12 mouse cellular contexts compared by ENCODE assay signal in the genomic region with DNA sequence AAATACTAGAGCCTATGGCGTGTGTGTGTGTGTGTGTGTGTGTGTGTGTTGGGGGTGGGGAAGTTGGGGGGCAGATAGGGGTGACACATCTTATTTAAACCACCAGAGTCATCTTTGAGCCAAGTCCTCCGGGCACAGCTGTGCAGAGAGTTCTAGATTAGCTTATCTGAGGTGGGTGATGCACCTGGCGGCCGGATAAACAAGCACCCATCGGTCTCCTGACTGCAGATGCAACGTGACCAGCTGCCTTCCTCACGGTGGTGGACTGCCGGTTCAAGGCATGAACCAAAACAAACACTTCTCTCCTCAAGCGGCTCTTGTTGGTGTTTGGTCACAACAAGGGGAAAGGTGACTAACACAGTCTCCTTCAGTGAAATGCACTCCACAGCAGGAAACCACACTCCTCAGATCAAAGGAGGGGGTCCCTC. TPM values are rescaled to one million over a fixed set of nuclear protein-coding genes. Genes with fewer than 3 reads are reported as not detected.
DNase-seq lines count a peak whose midpoint lies in the region; ATAC-seq and TF ChIP-seq lines count a peak whose summit lies in the region.
"Had no signal": no experiment of that assay in that cellular context is flagged by ENCODE, and none has a peak within 500 bp of the region (broad histone marks: within the 10 kb centered on the region; RNA-seq: fewer than 3 reads in every experiment).

No protein-coding gene starts in this region.

- 14% methylated on average over 9 of the region's 9 CpGs for WGBS in liver, embryonic 16.5 days (ENCODE audit: insufficient replicate concordance)
- 11% methylated on average over 9 of the region's 9 CpGs for WGBS in spleen, adult 2 months
- WGBS in hindbrain, embryonic 11.5 days: 70% methylated on average over 9 of the region's 9 CpGs

- H3K9me3 ChIP-seq in liver, embryonic 16.5 days (replicated peaks; ENCODE audit: control insufficient read depth, low read length): no peaks in the 10 kb centered on the region
- no peaks in the 10 kb centered on the region for H3K9me3 ChIP-seq in hindbrain, embryonic 11.5 days (ENCODE audit: control insufficient read depth, low read length)
- H3K9me3 ChIP-seq: embryonic facial prominence, embryonic 13.5 days; heart, embryonic 13.5 days had no signal

- H3K27ac ChIP-seq in liver, embryonic 16.5 days (ENCODE audit: low read length): peak overlapping the region; percentile 54
- H3K27ac ChIP-seq in spleen, adult 2 months (ENCODE audit: insufficient read depth, low read length): no peak overlapping the region
- no peak overlapping the region for H3K27ac ChIP-seq in hindbrain, embryonic 11.5 days (ENCODE audit: low read depth, low read length)
- H3K27ac ChIP-seq: embryonic facial prominence, embryonic 13.5 days; heart, embryonic 13.5 days; macrophage had no signal

- H3K27me3 ChIP-seq in liver, embryonic 16.5 days (ENCODE audit: control insufficient read depth, insufficient read depth, low read depth, low read length): no peaks in the 10 kb centered on the region
- H3K27me3 ChIP-seq in spleen, adult 2 months (ENCODE audit: control insufficient read depth, insufficient read depth, low read length): no peaks in the 10 kb centered on the region
- no peaks in the 10 kb centered on the region for H3K27me3 ChIP-seq in hindbrain, embryonic 11.5 days (ENCODE audit: control insufficient read depth, insufficient read depth, low read length)
- H3K27me3 ChIP-seq: embryonic facial prominence, embryonic 13.5 days; heart, embryonic 13.5 days had no signal

- H3K4me1 ChIP-seq in liver, embryonic 16.5 days (ENCODE audit: control insufficient read depth, low read depth, low read length): peaks cover 23% of the 10 kb centered on the region
- H3K4me1 ChIP-seq in spleen, adult 2 months (ENCODE audit: control insufficient read depth, insufficient read depth, insufficient read length): peaks cover 7% of the 10 kb centered on the region; the same call in 1 of the 2 replicates
- no peaks in the 10 kb centered on the region for H3K4me1 ChIP-seq in hindbrain, embryonic 11.5 days (replicated peaks; ENCODE audit: control insufficient read depth, insufficient read depth, low read length)
- H3K4me1 ChIP-seq: embryonic facial prominence, embryonic 13.5 days had no signal

- intact Hi-C loops in left cerebral cortex, postnatal 25 days (cut with DNase I): no loop called here

- H3K36me3 ChIP-seq in liver, embryonic 16.5 days (ENCODE audit: control insufficient read depth, insufficient read depth): no peaks in the 10 kb centered on the region
- H3K36me3 ChIP-seq in spleen, adult 2 months (ENCODE audit: control insufficient read depth, insufficient read depth, low read length): no peaks in the 10 kb centered on the region
- no peaks in the 10 kb centered on the region for H3K36me3 ChIP-seq in hindbrain, embryonic 11.5 days (ENCODE audit: control insufficient read depth, insufficient read depth, low read length)
- H3K36me3 ChIP-seq: embryonic facial prominence, embryonic 13.5 days; heart, embryonic 13.5 days had no signal

- 0 out of 2 replicates have a peak overlapping the region, but pooled peaks have one; percentile 7 for H3K4me2 ChIP-seq in liver, embryonic 16.5 days (ENCODE audit: low read depth, low read length)
- no peak overlapping the region for H3K4me2 ChIP-seq in hindbrain, embryonic 11.5 days (replicated peaks; ENCODE audit: low read depth, low read length)
- H3K4me2 ChIP-seq: embryonic facial prominence, embryonic 13.5 days; heart, embryonic 13.5 days had no signal

- ATAC-seq in CD4-positive, CD25-positive, alpha-beta regulatory T cell, adult 4 months: peak; percentile 68
- ATAC-seq in liver, embryonic 16.5 days (ENCODE audit: low read depth): peak; percentile 72
- ATAC-seq in hindbrain, embryonic 11.5 days (ENCODE audit: low FRiP score): no peak

- no peak overlapping the region for H3K4me3 ChIP-seq in liver, embryonic 16.5 days (ENCODE audit: low read depth, low read length)
- no peak overlapping the region for H3K4me3 ChIP-seq in spleen, adult 2 months (ENCODE audit: extremely low read depth, insufficient read depth, insufficient read length)
- H3K4me3 ChIP-seq in hindbrain, embryonic 11.5 days (ENCODE audit: low read depth, low read length): no peak overlapping the region
- H3K4me3 ChIP-seq: embryonic facial prominence, embryonic 13.5 days; heart, embryonic 13.5 days had no signal

- no peak for TF ChIP-seq CTCF in spleen, adult 2 months (IDR thresholded peaks at IDR 0.05; ENCODE audit: extremely low read depth, insufficient read depth, insufficient read length, insufficient replicate concordance)

- no peak for TF ChIP-seq POLR2A in spleen, adult 2 months (IDR thresholded peaks at IDR 0.05; ENCODE audit: low read depth, low read length)

- peak; percentile 66 for DNase-seq in induced T-regulatory cell, adult 2 months (ENCODE audit: low read depth)
- DNase-seq in spleen, adult 2 months (ENCODE audit: low read depth in 1 of 2, low spot score in 2 of 2): peak; percentile 16 to 42
- DNase-seq in layer of hippocampus, postnatal 36 days: no peak
- DNase-seq in frontal cortex, postnatal 36 days (ENCODE audit: low spot score in 2 of 2): no peak
- DNase-seq in hindbrain, embryonic 11.5 days (ENCODE audit: low spot score): no peak
- no peak for DNase-seq in left cerebral cortex, postnatal 25 days (ENCODE audit: low spot score in 2 of 2)
- DNase-seq: right cerebral cortex, postnatal 4 days had no signal

- H3K9ac ChIP-seq in liver, embryonic 16.5 days (ENCODE audit: low read depth, low read length): no peak overlapping the region
- no peak overlapping the region for H3K9ac ChIP-seq in hindbrain, embryonic 11.5 days (ENCODE audit: low read depth, low read length)
- H3K9ac ChIP-seq: embryonic facial prominence, embryonic 13.5 days; heart, embryonic 13.5 days had no signal

RNA-seq across cellular contexts. Expression of gene Ppp2r5a, which starts 42.8 kb away (rescaled TPM):
- 10 to 100 TPM; 44.5 to 70.5 TPM for polyA plus RNA-seq in CD4-positive, CD25-positive, alpha-beta regulatory T cell, adult 4 months (2017; shearing (Covaris generic))
- 9.8 and 11.3 TPM in 2 replicates for polyA plus RNA-seq in liver, embryonic 16.5 days (2015; fragmentation: Nextera tagmentation; extraction: Ambion mirVana)
- polyA plus RNA-seq in spleen, adult 2 months (2012; rRNA removed): 49.2 and 65.2 TPM in 2 replicates
- 10 to 100 TPM; 68.3 to 77.4 TPM for total RNA-seq in layer of hippocampus, postnatal 36 days (2021)
- 13.1 and 16.6 TPM in 2 replicates for polyA plus RNA-seq in hindbrain, embryonic 11.5 days (2014; fragmentation: Nextera tagmentation; extraction: Ambion mirVana)
- 10 to 100 TPM; 89.1 to 94.5 TPM for total RNA-seq in left cerebral cortex, postnatal 25 days (2021)

Comparison
In these comparisons a context has a peak if more than half of its experiments do, and no peak if none do; other contexts are left out.
1. DNase-seq: peak in induced T-regulatory cell, adult 2 months (single experiment) and spleen, adult 2 months (2 of 2); none in layer of hippocampus, postnatal 36 days (0 of 2), frontal cortex, postnatal 36 days (0 of 2), hindbrain, embryonic 11.5 days (single experiment) and left cerebral cortex, postnatal 25 days (0 of 2).